Mouse (Mus musculus) thymus, postnatal 10 days (tissue): ENCODE results near the gene Paqr3.

Experiments
- DNase-seq, 2 experiments: peaks; one replicate each; pipeline ENCODE4 v3.0.0; 2021; ENCODE audit warnings: low spot score in 2 of 2

The Paqr3 gene

GRCm38 (mm10) chr5:97085071-97085470 is 26.3 kb downstream of the Paqr3 start:
- DNase-seq: no peak

- DNase-seq: no peak
These were observed 26.9 kb downstream of the Paqr3 start for GRCm38 (mm10) chr5:97084541-97084940.

GRCm38 (mm10) chr5:97083701-97084100 is 27.7 kb downstream of the Paqr3 start:
- DNase-seq: no peak

- DNase-seq: no peak
These were observed 29.9 kb downstream of the Paqr3 start for GRCm38 (mm10) chr5:97081481-97081880.

- DNase-seq: no peak
These were observed 32.8 kb downstream of the Paqr3 start for GRCm38 (mm10) chr5:97078641-97079040.

GRCm38 (mm10) chr5:97077676-97078075 is 33.7 kb downstream of the Paqr3 start:
- DNase-seq: no peak

GRCm38 (mm10) chr5:97076167-97076566 is 35.2 kb downstream of the Paqr3 start:
- DNase-seq: no peak

GRCm38 (mm10) chr5:97075476-97076151 is 35.8 kb downstream of the Paqr3 start:
- DNase-seq: no peak

GRCm38 (mm10) chr5:97065746-97066145 is 45.6 kb downstream of the Paqr3 start:
- no peak for DNase-seq

GRCm38 (mm10) chr5:97062041-97062440 is 49.4 kb downstream of the Paqr3 start:
- no peak for DNase-seq

GRCm38 (mm10) chr5:97060864-97061263 is 50.5 kb downstream of the Paqr3 start:
- DNase-seq: no peak

- no peak for DNase-seq
These were observed 54.5 kb downstream of the Paqr3 start for GRCm38 (mm10) chr5:97056791-97057450.

GRCm38 (mm10) chr5:97056359-97056758 is 55.0 kb downstream of the Paqr3 start:
- DNase-seq: no peak

GRCm38 (mm10) chr5:97055511-97056068 is 55.8 kb downstream of the Paqr3 start:
- peak in 1 of 2 experiments; percentile 71 for DNase-seq

- DNase-seq: no peak
These were observed 56.6 kb downstream of the Paqr3 start for GRCm38 (mm10) chr5:97054801-97055200.

GRCm38 (mm10) chr5:97054166-97054565 is 57.2 kb downstream of the Paqr3 start:
- DNase-seq: no peak

GRCm38 (mm10) chr5:97048905-97049304 is 62.5 kb downstream of the Paqr3 start:
- no peak for DNase-seq

GRCm38 (mm10) chr5:97046680-97047079 is 64.7 kb downstream of the Paqr3 start:
- no peak for DNase-seq

GRCm38 (mm10) chr5:97045260-97045659 is 66.1 kb downstream of the Paqr3 start:
- DNase-seq: no peak
